Mouse (Mus musculus) CH12.LX (cell line): ENCODE measurements around the gene Prkcq.

ENCODE experiments used
- EP300 ChIP-seq: IDR thresholded peaks from 2 replicates; pipeline ENCODE4 v1.6.1; 2011; ENCODE audit warnings: low read length, improper control_type of control experiment
- HCFC1 ChIP-seq: IDR thresholded peaks from 2 replicates; pipeline ENCODE4 v1.6.1; 2012; ENCODE audit warnings: low read depth, mild to moderate bottlenecking, inconsistent platforms, low read length, improper control_type of control experiment
- JUND ChIP-seq: conservative IDR thresholded peaks from 2 replicates; pipeline ENCODE4 v1.6.1; 2011; ENCODE audit warnings: low read depth, low read length, improper control_type of control experiment
- MAX ChIP-seq: IDR thresholded peaks from 2 replicates; pipeline ENCODE4 v1.6.1; 2011; ENCODE audit warnings: low read length, improper control_type of control experiment
- RCOR1 ChIP-seq: conservative IDR thresholded peaks from 2 replicates; pipeline ENCODE4 v1.6.1; 2012; ENCODE audit warnings: low read depth, mild to moderate bottlenecking, inconsistent platforms, low read length, improper control_type of control experiment
- TCF12 ChIP-seq: IDR thresholded peaks from 2 replicates; pipeline ENCODE4 v1.6.1; 2014; ENCODE audit warnings: low read depth, mild to moderate bottlenecking, inconsistent platforms, low read length, improper control_type of control experiment
- USF1 ChIP-seq: IDR thresholded peaks from 2 replicates; pipeline ENCODE4 v1.6.1; 2014; ENCODE audit warnings: low read depth, mild to moderate bottlenecking, inconsistent platforms, low read length, improper control_type of control experiment

DNA sequence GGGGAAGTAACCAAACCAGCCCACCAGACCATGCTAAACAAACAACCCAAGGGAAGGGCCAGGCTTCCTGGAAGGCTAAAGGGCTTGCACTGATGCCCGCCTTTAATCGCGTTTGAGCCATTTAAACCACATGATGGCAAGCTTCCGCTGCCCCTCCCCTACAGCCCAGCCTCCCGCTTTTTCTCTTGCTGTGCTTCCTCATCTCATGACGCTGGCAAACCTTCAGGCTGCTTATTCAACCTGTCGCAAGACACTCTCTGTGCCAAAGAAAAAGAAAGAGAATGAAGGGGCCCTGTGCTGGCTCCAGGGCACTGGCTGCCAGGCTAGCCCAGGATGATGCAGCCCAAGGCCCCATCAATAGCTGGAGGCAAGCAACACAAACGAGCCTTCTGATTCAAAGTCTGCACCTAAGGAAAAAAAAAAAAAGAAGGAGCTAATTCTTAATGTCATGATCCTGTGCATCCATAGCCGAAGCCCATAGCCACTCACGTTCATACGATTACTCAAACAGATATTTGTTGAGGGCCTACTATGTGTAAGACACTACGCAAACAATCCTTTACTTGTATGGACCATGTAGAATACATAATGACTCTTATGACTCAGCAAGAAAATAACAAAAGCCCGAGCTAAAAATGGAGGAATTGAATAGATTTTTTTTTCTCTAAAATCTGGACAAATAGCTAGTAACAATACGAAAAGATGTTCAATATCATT is 161.6 kb downstream of the Prkcq start:
- TF ChIP-seq USF1 (no peak), EP300 (no peak), RCOR1 (no peak), TCF12 (no peak), HCFC1 (no peak), JUND (no peak), MAX (no peak)
